Mouse (Mus musculus) MEL (cell line): ENCODE data around the gene Olfr411.

Source experiments
- CHD2 ChIP-seq: IDR thresholded peaks from 2 replicates; pipeline ENCODE4 v1.6.1; 2011; ENCODE audit warnings: low read length, improper control_type of control experiment
- CTCF ChIP-seq, 3 experiments: IDR thresholded peaks in 2 of 3; conservative IDR thresholded peaks in 1 of 3; 2 replicates each; pipeline ENCODE4 v1.5.1; 2011 to 2012; ENCODE audit warnings: low read length in 3 of 3, low read depth in 2 of 3, mild to moderate bottlenecking in 2 of 3, improper control_type of control experiment in 1 of 3, inconsistent platforms in 1 of 3, mixed read lengths in 1 of 3, moderate library complexity in 1 of 3; ENCODE audit not compliant: control insufficient read depth in 1 of 3, insufficient read depth in 1 of 3, poor library complexity in 1 of 3, severe bottlenecking in 1 of 3
- GABPA ChIP-seq: IDR thresholded peaks from 2 replicates; pipeline ENCODE4 v1.6.1; 2012; ENCODE audit warnings: low read depth, mild to moderate bottlenecking, inconsistent platforms, low read length, improper control_type of control experiment, moderate library complexity
- MAFK ChIP-seq: IDR thresholded peaks from 2 replicates; pipeline ENCODE4 v1.6.1; 2011; ENCODE audit warnings: low read depth, mild to moderate bottlenecking, low read length, improper control_type of control experiment, borderline replicate concordance
- MEF2A ChIP-seq: IDR thresholded peaks from 2 replicates; pipeline ENCODE4 v1.6.1; 2014; ENCODE audit warnings: low read depth, mild to moderate bottlenecking, inconsistent platforms, low read length, improper control_type of control experiment; ENCODE audit not compliant: poor library complexity, insufficient replicate concordance, severe bottlenecking; ENCODE audit errors: extremely low read depth
- MYC ChIP-seq: IDR thresholded peaks from 2 replicates; pipeline ENCODE4 v1.6.1; 2011; ENCODE audit warnings: low read depth, mild to moderate bottlenecking, low read length, improper control_type of control experiment, moderate library complexity
- POLR2AphosphoS2 ChIP-seq: IDR thresholded peaks from 2 replicates; pipeline ENCODE4 v1.6.1; 2011; ENCODE audit warnings: low read length, improper control_type of control experiment
- RAD21 ChIP-seq: IDR thresholded peaks from 2 replicates; pipeline ENCODE4 v1.6.1; 2011; ENCODE audit warnings: mild to moderate bottlenecking, low read depth, low read length, improper control_type of control experiment
- SMC3 ChIP-seq: IDR thresholded peaks from 2 replicates; pipeline ENCODE4 v1.6.1; 2011; ENCODE audit warnings: low read depth, low read length, improper control_type of control experiment
- USF2 ChIP-seq, 2 experiments: IDR thresholded peaks; 2 replicates each; pipeline ENCODE4 v1.6.1; 2011 to 2012; ENCODE audit warnings: improper control_type of control experiment in 2 of 2, low read length in 2 of 2, borderline replicate concordance in 1 of 2, inconsistent platforms in 1 of 2, low read depth in 1 of 2, mild to moderate bottlenecking in 1 of 2; ENCODE audit not compliant: insufficient read depth in 1 of 2
- ZC3H11A ChIP-seq: IDR thresholded peaks from 2 replicates; pipeline ENCODE4 v1.6.1; 2012; ENCODE audit warnings: low read depth, mild to moderate bottlenecking, inconsistent platforms, low read length, improper control_type of control experiment
- ZKSCAN1 ChIP-seq: IDR thresholded peaks from 2 replicates; pipeline ENCODE4 v1.6.1; 2012; ENCODE audit warnings: low read depth, mild to moderate bottlenecking, inconsistent platforms, low read length, improper control_type of control experiment, moderate library complexity

DNA sequence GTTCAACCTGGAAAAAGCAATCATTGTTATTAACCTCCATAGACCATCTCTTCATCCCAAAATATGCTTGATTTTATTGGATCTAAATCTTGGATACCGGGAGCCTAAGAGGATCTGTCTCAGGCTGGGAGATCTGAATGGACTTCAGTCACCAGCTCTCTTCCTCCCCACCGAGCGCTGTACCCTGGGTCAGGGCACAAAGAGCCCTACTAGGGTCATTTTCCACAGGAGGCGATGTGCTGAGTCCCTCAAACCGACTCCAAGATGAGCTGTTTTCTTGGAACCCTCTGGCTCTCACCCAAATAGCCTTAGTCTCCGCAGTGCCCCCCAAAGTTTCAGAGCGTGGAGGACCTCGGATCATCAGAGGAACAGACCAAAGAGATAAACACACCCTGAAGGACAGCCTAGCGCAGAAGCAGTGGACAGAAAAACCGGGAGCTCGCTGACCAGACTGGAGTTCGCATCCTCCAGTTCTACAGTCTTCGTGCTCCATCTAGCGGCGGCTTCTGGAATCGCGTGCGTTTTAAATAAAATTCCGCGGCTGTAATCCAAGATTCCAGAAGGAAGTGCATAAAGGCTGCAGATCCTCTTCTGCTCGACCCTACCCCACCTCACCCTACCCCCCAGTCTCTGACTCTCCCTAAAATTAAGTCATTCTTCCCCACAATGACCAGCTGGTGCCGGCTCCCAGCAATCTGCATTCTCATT lies 19.1 kb upstream of the Olfr411 start:
- TF ChIP-seq MAFK = no peak
- TF ChIP-seq SMC3 = peak; percentile 94
- TF ChIP-seq CTCF (IDR thresholded peaks at IDR 0.05 in 2 of 3, conservative IDR thresholded peaks at IDR 0.05 in 1 of 3; ENCODE audit: control insufficient read depth in 1 of 3, insufficient read depth in 1 of 3, low read depth in 2 of 3, low read length in 3 of 3, poor library complexity in 1 of 3, severe bottlenecking in 1 of 3) = peak; percentile 95 to 97 (median 96)
- TF ChIP-seq ZKSCAN1 = no peak
- TF ChIP-seq ZC3H11A = peak; percentile 96
- TF ChIP-seq MEF2A = no peak
- TF ChIP-seq MYC = no peak
- TF ChIP-seq CHD2 = no peak
- TF ChIP-seq USF2 (IDR thresholded peaks at IDR 0.05; ENCODE audit: borderline replicate concordance in 1 of 2, insufficient read depth in 1 of 2, low read depth in 1 of 2, low read length in 2 of 2) = no peak
- TF ChIP-seq RAD21 = peak; percentile 99
- TF ChIP-seq POLR2AphosphoS2 = no peak
- TF ChIP-seq GABPA = no peak
